Mouse (Mus musculus): ENCODE data around the gene Jak3. TPM values are rescaled to one million over a fixed set of nuclear protein-coding genes. Genes with fewer than 3 reads are reported as not detected.

Gene Jak3
- total and polyA plus RNA-seq, 3 experiments, result 15.7 to 68.8 (median 29.8) TPM

- ATAC-seq (ENCODE audit: extremely low read depth, insufficient number of reproducible peaks, low FRiP score, poor library complexity, severe bottlenecking), result no peak
- peak overlapping the region; percentile 82; the same call in 1 of the 2 replicates for H3K4me3 ChIP-seq (ENCODE audit: low read depth, low read length)
- DNase-seq (ENCODE audit: low spot score), result no peak
- peaks cover 34% of the 10 kb centered on the region for H3K36me3 ChIP-seq (replicated peaks)
- peaks cover 7% of the 10 kb centered on the region; the same call in 1 of the 2 replicates for H3K27me3 ChIP-seq (ENCODE audit: insufficient read depth, low read length)
- TF ChIP-seq GATA2 (IDR thresholded peaks at IDR 0.05; ENCODE audit: borderline replicate concordance, low read depth, low read length) (no peak), CTCF (IDR thresholded peaks at IDR 0.05; ENCODE audit: low read depth, low read length) (no peak), GATA1 (IDR thresholded peaks at IDR 0.05; ENCODE audit: borderline replicate concordance, low read length) (no peak), TAL1 (conservative IDR thresholded peaks at IDR 0.05; ENCODE audit: low read depth, low read length) (no peak), POLR2AphosphoS5 (IDR thresholded peaks at IDR 0.05; ENCODE audit: insufficient replicate concordance, low read depth, low read length) (no peak)
- peaks cover 15% of the 10 kb centered on the region for H3K9me3 ChIP-seq (replicated peaks)
- H3K4me1 ChIP-seq (ENCODE audit: insufficient read depth, low read depth, low read length), result peaks cover 52% of the 10 kb centered on the region
Measured at GRCm38 (mm10) chr8:71675456-71676019, 558 bp upstream of the Jak3 start.

- Histone ChIP-seq H3K36me3 (replicated peaks) (peaks cover 46% of the 10 kb centered on the region), H3K27me3 (ENCODE audit: insufficient read depth, low read length) (no peaks in the 10 kb centered on the region), H3K4me3 (ENCODE audit: low read depth, low read length) (peak overlapping the region; percentile 82), H3K9me3 (replicated peaks) (peaks cover 15% of the 10 kb centered on the region), H3K4me1 (ENCODE audit: insufficient read depth, low read depth, low read length) (peaks cover 41% of the 10 kb centered on the region)
- DNase-seq (ENCODE audit: low spot score), result no peak
- no peak for ATAC-seq (ENCODE audit: extremely low read depth, insufficient number of reproducible peaks, low FRiP score, poor library complexity, severe bottlenecking)
- no peak for TF ChIP-seq CTCF (IDR thresholded peaks at IDR 0.05; ENCODE audit: low read depth, low read length)
- no peak for TF ChIP-seq POLR2AphosphoS5 (IDR thresholded peaks at IDR 0.05; ENCODE audit: insufficient replicate concordance, low read depth, low read length)
- TF ChIP-seq TAL1 (conservative IDR thresholded peaks at IDR 0.05; ENCODE audit: low read depth, low read length), result no peak
- TF ChIP-seq GATA1 (IDR thresholded peaks at IDR 0.05; ENCODE audit: borderline replicate concordance, low read length), result no peak
Measured at GRCm38 (mm10) chr8:71676803-71677202, 707 bp downstream of the Jak3 start.

DNA sequence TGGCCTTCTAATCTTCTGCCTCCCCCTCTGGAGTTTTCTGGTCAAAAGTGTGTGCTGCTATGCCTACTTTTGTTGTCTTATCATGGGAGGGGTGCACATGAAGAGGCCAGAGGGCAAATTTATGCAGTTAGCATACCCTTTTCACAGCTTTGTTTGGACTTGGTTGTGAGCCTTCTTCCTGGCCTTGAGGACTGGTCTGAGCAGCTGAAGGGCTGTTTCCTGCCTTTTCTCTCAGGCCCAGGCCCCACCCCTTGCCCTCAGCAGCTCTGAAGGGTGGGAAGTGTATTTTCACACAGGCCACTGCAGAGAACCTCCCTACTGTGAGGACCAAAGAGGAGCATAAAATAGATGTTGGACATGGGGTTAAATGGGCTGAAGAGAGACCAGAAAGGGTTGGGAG lies 1.5 kb downstream of the Jak3 start:
- H3K36me3 ChIP-seq (replicated peaks), result peaks cover 54% of the 10 kb centered on the region
- TF ChIP-seq TAL1 (conservative IDR thresholded peaks at IDR 0.05; ENCODE audit: low read depth, low read length) (no peak), POLR2AphosphoS5 (IDR thresholded peaks at IDR 0.05; ENCODE audit: insufficient replicate concordance, low read depth, low read length) (no peak), GATA2 (IDR thresholded peaks at IDR 0.05; ENCODE audit: borderline replicate concordance, low read depth, low read length) (no peak), CTCF (IDR thresholded peaks at IDR 0.05; ENCODE audit: low read depth, low read length) (no peak), GATA1 (IDR thresholded peaks at IDR 0.05; ENCODE audit: borderline replicate concordance, low read length) (no peak)
- peaks cover 15% of the 10 kb centered on the region for H3K9me3 ChIP-seq (replicated peaks)
- no peaks in the 10 kb centered on the region for H3K27me3 ChIP-seq (ENCODE audit: insufficient read depth, low read length)
- peak overlapping the region; percentile 20; the same call in 1 of the 2 replicates for H3K4me3 ChIP-seq (ENCODE audit: low read depth, low read length)
- H3K4me1 ChIP-seq (ENCODE audit: insufficient read depth, low read depth, low read length), result peaks cover 33% of the 10 kb centered on the region
- ATAC-seq (ENCODE audit: extremely low read depth, insufficient number of reproducible peaks, low FRiP score, poor library complexity, severe bottlenecking), result no peak
- DNase-seq (ENCODE audit: low spot score), result peak; percentile 39

- H3K4me1 ChIP-seq (ENCODE audit: insufficient read depth, low read depth, low read length), result peaks cover 30% of the 10 kb centered on the region
- no peak overlapping the region for H3K4me3 ChIP-seq (ENCODE audit: low read depth, low read length)
- TF ChIP-seq TAL1 (conservative IDR thresholded peaks at IDR 0.05; ENCODE audit: low read depth, low read length) (no peak), GATA2 (IDR thresholded peaks at IDR 0.05; ENCODE audit: borderline replicate concordance, low read depth, low read length) (no peak), GATA1 (IDR thresholded peaks at IDR 0.05; ENCODE audit: borderline replicate concordance, low read length) (no peak), POLR2AphosphoS5 (IDR thresholded peaks at IDR 0.05; ENCODE audit: insufficient replicate concordance, low read depth, low read length) (no peak), CTCF (IDR thresholded peaks at IDR 0.05; ENCODE audit: low read depth, low read length) (no peak)
- H3K27me3 ChIP-seq (ENCODE audit: insufficient read depth, low read length), result no peaks in the 10 kb centered on the region
- DNase-seq (ENCODE audit: low spot score) (no peak), ATAC-seq (ENCODE audit: extremely low read depth, insufficient number of reproducible peaks, low FRiP score, poor library complexity, severe bottlenecking) (no peak)
- peaks cover 15% of the 10 kb centered on the region for H3K9me3 ChIP-seq (replicated peaks)
- H3K36me3 ChIP-seq (replicated peaks), result peaks cover 60% of the 10 kb centered on the region
Measured at GRCm38 (mm10) chr8:71678216-71678615, 2.1 kb downstream of the Jak3 start.

GRCm38 (mm10) chr8:71679116-71679515 lies 3.0 kb downstream of the Jak3 start:
- H3K36me3 ChIP-seq (replicated peaks), result peaks cover 69% of the 10 kb centered on the region
- peaks cover 15% of the 10 kb centered on the region for H3K9me3 ChIP-seq (replicated peaks)
- ATAC-seq (ENCODE audit: extremely low read depth, insufficient number of reproducible peaks, low FRiP score, poor library complexity, severe bottlenecking) (no peak), DNase-seq (ENCODE audit: low spot score) (no peak)
- H3K27me3 ChIP-seq (ENCODE audit: insufficient read depth, low read length), result no peaks in the 10 kb centered on the region
- TF ChIP-seq CTCF (IDR thresholded peaks at IDR 0.05; ENCODE audit: low read depth, low read length), result no peak
- no peak for TF ChIP-seq GATA2 (IDR thresholded peaks at IDR 0.05; ENCODE audit: borderline replicate concordance, low read depth, low read length)
- TF ChIP-seq POLR2AphosphoS5 (IDR thresholded peaks at IDR 0.05; ENCODE audit: insufficient replicate concordance, low read depth, low read length), result no peak
- TF ChIP-seq TAL1 (conservative IDR thresholded peaks at IDR 0.05; ENCODE audit: low read depth, low read length), result no peak
- no peak for TF ChIP-seq GATA1 (IDR thresholded peaks at IDR 0.05; ENCODE audit: borderline replicate concordance, low read length)
- peaks cover 30% of the 10 kb centered on the region for H3K4me1 ChIP-seq (ENCODE audit: insufficient read depth, low read depth, low read length)
- peak overlapping the region; percentile 9; the same call in 1 of the 2 replicates for H3K4me3 ChIP-seq (ENCODE audit: low read depth, low read length)

DNA sequence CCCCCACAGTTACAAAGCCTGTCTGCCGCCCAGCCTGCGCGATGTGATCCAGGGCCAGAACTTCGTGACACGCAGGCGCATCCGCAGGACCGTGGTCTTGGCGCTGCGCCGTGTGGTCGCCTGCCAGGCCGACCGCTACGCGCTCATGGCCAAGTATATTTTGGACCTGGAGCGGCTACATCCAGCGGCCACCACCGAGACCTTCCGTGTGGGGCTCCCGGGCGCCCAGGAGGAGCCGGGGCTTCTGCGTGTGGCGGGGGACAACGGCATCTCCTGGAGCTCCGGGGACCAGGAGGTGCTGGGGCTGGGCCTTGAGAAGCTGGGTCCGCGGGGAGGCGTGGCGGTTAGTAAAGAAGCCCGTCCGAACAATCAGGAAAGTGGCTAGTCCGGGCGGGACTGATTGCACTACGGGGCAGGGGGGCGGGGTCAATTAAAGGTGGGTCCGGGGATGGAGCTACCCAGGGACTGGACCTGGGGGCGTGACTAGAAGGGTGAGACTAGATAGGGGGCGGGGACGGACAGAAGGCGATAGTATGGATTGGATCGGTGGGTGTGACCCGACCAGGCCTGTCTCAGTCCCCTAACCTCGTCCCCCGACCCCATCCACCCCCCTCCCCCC lies 3.6 kb downstream of the Jak3 start:
- TF ChIP-seq TAL1 (conservative IDR thresholded peaks at IDR 0.05; ENCODE audit: low read depth, low read length), result no peak
- no peak for TF ChIP-seq POLR2AphosphoS5 (IDR thresholded peaks at IDR 0.05; ENCODE audit: insufficient replicate concordance, low read depth, low read length)
- no peak for TF ChIP-seq CTCF (IDR thresholded peaks at IDR 0.05; ENCODE audit: low read depth, low read length)
- no peak for TF ChIP-seq GATA1 (IDR thresholded peaks at IDR 0.05; ENCODE audit: borderline replicate concordance, low read length)
- no peak for TF ChIP-seq GATA2 (IDR thresholded peaks at IDR 0.05; ENCODE audit: borderline replicate concordance, low read depth, low read length)
- Histone ChIP-seq H3K4me1 (ENCODE audit: insufficient read depth, low read depth, low read length) (peaks cover 30% of the 10 kb centered on the region), H3K4me3 (ENCODE audit: low read depth, low read length) (no peak overlapping the region), H3K27me3 (ENCODE audit: insufficient read depth, low read length) (no peaks in the 10 kb centered on the region), H3K9me3 (replicated peaks) (peaks cover 15% of the 10 kb centered on the region), H3K36me3 (replicated peaks) (peaks cover 75% of the 10 kb centered on the region)
- DNase-seq (ENCODE audit: low spot score), result no peak
- ATAC-seq (ENCODE audit: extremely low read depth, insufficient number of reproducible peaks, low FRiP score, poor library complexity, severe bottlenecking), result no peak

Measured in G1E (cell line).